Mouse (Mus musculus): ENCODE results near the gene Psma5. TPM values are rescaled to one million over a fixed set of nuclear protein-coding genes. Genes with fewer than 3 reads are reported as not detected.
"Not testable (repeated sequence)": the region's sequence is repeated elsewhere in the genome, so short reads cannot be mapped to it uniquely, and the experiment has no call there.

The Psma5 gene
- polyA plus RNA-seq, 1 experiment from 2014 or later: 275 TPM

- Histone ChIP-seq H3K9ac (ENCODE audit: low read depth, low read length) (peak overlapping the region; percentile 78), H3K4me2 (replicated peaks; ENCODE audit: low read depth, low read length) (peak overlapping the region; percentile 76), H3K36me3 (ENCODE audit: control insufficient read depth, insufficient read depth, low read length) (no peaks in the 10 kb centered on the region; the same call in 1 of the 2 replicates), H3K4me3 (ENCODE audit: low read depth, low read length) (peak overlapping the region; percentile 84), H3K27me3 (ENCODE audit: control insufficient read depth, insufficient read depth, low read length) (no peaks in the 10 kb centered on the region), H3K27ac (ENCODE audit: low read depth, low read length) (no peak overlapping the region), H3K4me1 (replicated peaks; ENCODE audit: control insufficient read depth, insufficient read depth, low read length) (no peaks in the 10 kb centered on the region), H3K9me3 (ENCODE audit: control insufficient read depth, low read length) (no peaks in the 10 kb centered on the region)
- 74% methylated on average over 3 of the region's 3 CpGs for WGBS
- ATAC-seq (ENCODE audit: low FRiP score) (no peak), DNase-seq (ENCODE audit: low spot score) (no peak)
These were observed 1.2 kb downstream of the Psma5 start for GRCm38 (mm10) chr3:108257831-108258500.

GRCm38 (mm10) chr3:108259319-108259718, 2.6 kb downstream of the Psma5 start:
- no peaks in the 10 kb centered on the region for H3K27me3 ChIP-seq (ENCODE audit: control insufficient read depth, insufficient read depth, low read length)
- no peak for ATAC-seq (ENCODE audit: low FRiP score)
- H3K27ac ChIP-seq (ENCODE audit: low read depth, low read length): no peak overlapping the region

GRCm38 (mm10) chr3:108279495-108279894, 22.8 kb downstream of the Psma5 start:
- DNase-seq (ENCODE audit: low spot score); H3K4me1 ChIP-seq (replicated peaks; ENCODE audit: control insufficient read depth, insufficient read depth, low read length); H3K9me3 ChIP-seq (ENCODE audit: control insufficient read depth, low read length); H3K4me2 ChIP-seq (replicated peaks; ENCODE audit: low read depth, low read length); H3K9ac ChIP-seq (ENCODE audit: low read depth, low read length); ATAC-seq (ENCODE audit: low FRiP score); H3K36me3 ChIP-seq (ENCODE audit: control insufficient read depth, insufficient read depth, low read length); H3K27ac ChIP-seq (ENCODE audit: low read depth, low read length); H3K4me3 ChIP-seq (ENCODE audit: low read depth, low read length); H3K27me3 ChIP-seq (ENCODE audit: control insufficient read depth, insufficient read depth, low read length): not testable (repeated sequence)
- 86% methylated on average over 5 of the region's 5 CpGs for WGBS

More at GRCm38 (mm10) chr3:108259319-108259718, 2.6 kb downstream of the Psma5 start:
- H3K36me3 ChIP-seq (ENCODE audit: control insufficient read depth, insufficient read depth, low read length): no peaks in the 10 kb centered on the region; the same call in 1 of the 2 replicates
- H3K9me3 ChIP-seq (ENCODE audit: control insufficient read depth, low read length): no peaks in the 10 kb centered on the region
- no peak overlapping the region; the same call in 1 of the 2 replicates for H3K9ac ChIP-seq (ENCODE audit: low read depth, low read length)
- no peak overlapping the region for H3K4me3 ChIP-seq (ENCODE audit: low read depth, low read length)
- WGBS: 62% methylated on average over 3 of the region's 3 CpGs
- H3K4me2 ChIP-seq (replicated peaks; ENCODE audit: low read depth, low read length): no peak overlapping the region
- DNase-seq (ENCODE audit: low spot score): no peak
- no peaks in the 10 kb centered on the region for H3K4me1 ChIP-seq (replicated peaks; ENCODE audit: control insufficient read depth, insufficient read depth, low read length)

- H3K27ac ChIP-seq (ENCODE audit: low read depth, low read length): peak overlapping the region; percentile 88
- peak overlapping the region; percentile 66 for H3K9ac ChIP-seq (ENCODE audit: low read depth, low read length)
- H3K27me3 ChIP-seq (ENCODE audit: control insufficient read depth, insufficient read depth, low read length): no peaks in the 10 kb centered on the region
- 27% methylated on average over 12 of the region's 12 CpGs for WGBS
- H3K4me1 ChIP-seq (replicated peaks; ENCODE audit: control insufficient read depth, insufficient read depth, low read length): peaks cover 4% of the 10 kb centered on the region
- no peaks in the 10 kb centered on the region for H3K9me3 ChIP-seq (ENCODE audit: control insufficient read depth, low read length)
- peak overlapping the region; percentile 82 for H3K4me2 ChIP-seq (replicated peaks; ENCODE audit: low read depth, low read length)
- ATAC-seq (ENCODE audit: low FRiP score): no peak
- H3K36me3 ChIP-seq (ENCODE audit: control insufficient read depth, insufficient read depth, low read length): no peaks in the 10 kb centered on the region
- H3K4me3 ChIP-seq (ENCODE audit: low read depth, low read length): peak overlapping the region; percentile 94; the same call in 1 of the 2 replicates
- DNase-seq (ENCODE audit: low spot score): peak; percentile 75
These were observed 25.9 kb downstream of the Psma5 start for GRCm38 (mm10) chr3:108282401-108283240.

GRCm38 (mm10) chr3:108283241-108283561, 26.5 kb downstream of the Psma5 start:
- peak overlapping the region; percentile 82 for H3K4me2 ChIP-seq (replicated peaks; ENCODE audit: low read depth, low read length)
- H3K9me3 ChIP-seq (ENCODE audit: control insufficient read depth, low read length): no peaks in the 10 kb centered on the region
- H3K27ac ChIP-seq (ENCODE audit: low read depth, low read length): peak overlapping the region; percentile 88
- ATAC-seq (ENCODE audit: low FRiP score) (no peak), DNase-seq (ENCODE audit: low spot score) (no peak)
- peaks cover 8% of the 10 kb centered on the region for H3K4me1 ChIP-seq (replicated peaks; ENCODE audit: control insufficient read depth, insufficient read depth, low read length)
- peak overlapping the region; percentile 66 for H3K9ac ChIP-seq (ENCODE audit: low read depth, low read length)
- no peaks in the 10 kb centered on the region for H3K36me3 ChIP-seq (ENCODE audit: control insufficient read depth, insufficient read depth, low read length)
- H3K27me3 ChIP-seq (ENCODE audit: control insufficient read depth, insufficient read depth, low read length): no peaks in the 10 kb centered on the region
- WGBS: 15% methylated on average over 6 of the region's 6 CpGs
- H3K4me3 ChIP-seq (ENCODE audit: low read depth, low read length): peak overlapping the region; percentile 94

- Histone ChIP-seq H3K4me1 (replicated peaks; ENCODE audit: control insufficient read depth, insufficient read depth, low read length) (peaks cover 13% of the 10 kb centered on the region), H3K9ac (ENCODE audit: low read depth, low read length) (peak within 1 kb of the TSS; percentile 92), H3K36me3 (ENCODE audit: control insufficient read depth, insufficient read depth, low read length) (no peaks in the 10 kb centered on the region), H3K4me2 (replicated peaks; ENCODE audit: low read depth, low read length) (peak within 1 kb of the TSS; percentile 82), H3K27ac (ENCODE audit: low read depth, low read length) (peak within 1 kb of the TSS; percentile 88), H3K27me3 (ENCODE audit: control insufficient read depth, insufficient read depth, low read length) (no peaks in the 10 kb centered on the region), H3K4me3 (ENCODE audit: low read depth, low read length) (peak within 1 kb of the TSS; percentile 94), H3K9me3 (ENCODE audit: control insufficient read depth, low read length) (no peaks in the 10 kb centered on the region)
- peak; percentile 99 for ATAC-seq (ENCODE audit: low FRiP score)
- 0% methylated on average over 74 of the region's 109 CpGs for WGBS
- DNase-seq (ENCODE audit: low spot score): peak; percentile 94
These were observed 27.3 kb downstream of the Psma5 start, which contains the start of gene Sort1 for GRCm38 (mm10) chr3:108283781-108284601. Sort1 (plus strand) TSS chr3:108284082.

GRCm38 (mm10) chr3:108285078-108285711, 28.5 kb downstream of the Psma5 start:
- peak overlapping the region; percentile 92; the same call in 1 of the 2 replicates for H3K9ac ChIP-seq (ENCODE audit: low read depth, low read length)
- no peaks in the 10 kb centered on the region for H3K36me3 ChIP-seq (ENCODE audit: control insufficient read depth, insufficient read depth, low read length)
- H3K4me3 ChIP-seq (ENCODE audit: low read depth, low read length): peak overlapping the region; percentile 94
- H3K9me3 ChIP-seq (ENCODE audit: control insufficient read depth, low read length): no peaks in the 10 kb centered on the region
- H3K27ac ChIP-seq (ENCODE audit: low read depth, low read length): no peak overlapping the region
- WGBS: 45% methylated on average over 4 of the region's 4 CpGs
- DNase-seq (ENCODE audit: low spot score) (no peak), ATAC-seq (ENCODE audit: low FRiP score) (no peak)
- no peaks in the 10 kb centered on the region for H3K27me3 ChIP-seq (ENCODE audit: control insufficient read depth, insufficient read depth, low read length)
- peaks cover 13% of the 10 kb centered on the region for H3K4me1 ChIP-seq (replicated peaks; ENCODE audit: control insufficient read depth, insufficient read depth, low read length)
- H3K4me2 ChIP-seq (replicated peaks; ENCODE audit: low read depth, low read length): peak overlapping the region; percentile 82

All from hindbrain, embryonic 11.5 days (tissue).